Mouse (Mus musculus) forebrain, embryonic 15.5 days (tissue): ENCODE measurements around the gene Zfp382. TPM values are rescaled to one million over a fixed set of nuclear protein-coding genes. Genes with fewer than 3 reads are reported as not detected.

Experiments
- microRNA-seq: library from miRNA; unstranded; fragments of <30 nt; microRNA quantifications from one replicate; pipeline ENCODE4, GENCODE M21; 2016
- polyA plus RNA-seq: library from polyadenylated mRNA; unstranded; fragments of >200 nt; fragmentation: Nextera tagmentation; extraction: Ambion mirVana; gene quantifications from 2 replicates; pipeline ENCODE4 v1.2.1, GENCODE M21; 2015

The Zfp382 gene
- polyA plus RNA-seq, 1 experiment from 2014 or later = 24.9 TPM

Small RNA genes lying within 50 kb of the gene (microRNA-seq; reads per million reads assigned to microRNA genes)
- gene Gm23368 = not detected

Other genes with a start within 250 kb of the Zfp382 start
- gene Zfp27, start 215.4 kb upstream of the Zfp382 start, polyA plus RNA-seq = 17.0 and 17.7 TPM in 2 replicates
- 6.5 and 6.6 TPM in 2 replicates for gene Zfp383, start 213.7 kb upstream of the Zfp382 start, polyA plus RNA-seq
- gene Zfp74, start 167.9 kb upstream of the Zfp382 start, polyA plus RNA-seq = 19.7 and 25.1 TPM in 2 replicates
- gene Zfp568, start 138.0 kb upstream of the Zfp382 start, polyA plus RNA-seq = 5.0 and 5.5 TPM in 2 replicates
- 12.1 and 14.3 TPM in 2 replicates for gene Zfp14, start 70.6 kb upstream of the Zfp382 start, polyA plus RNA-seq
- 14.3 and 14.7 TPM in 2 replicates for gene Zfp82, start 49.0 kb upstream of the Zfp382 start, polyA plus RNA-seq
- gene Gm26920, start 31.5 kb upstream of the Zfp382 start, polyA plus RNA-seq = 2.3 and 2.4 TPM in 2 replicates
- 21.0 and 22.5 TPM in 2 replicates for gene Zfp566, start 31.4 kb upstream of the Zfp382 start, polyA plus RNA-seq
- gene Zfp260, start 27.2 kb upstream of the Zfp382 start, polyA plus RNA-seq = 112 and 122 TPM in 2 replicates
- 16.1 and 18.4 TPM in 2 replicates for gene Zfp146, start 47.8 kb downstream of the Zfp382 start, polyA plus RNA-seq
- gene Cox7a1, start 62.2 kb downstream of the Zfp382 start, polyA plus RNA-seq = 3.3 and 4.2 TPM in 2 replicates
- 62.5 and 67.8 TPM in 2 replicates for gene Capns1, start 76.9 kb downstream of the Zfp382 start, polyA plus RNA-seq
- gene Polr2i, start 110.0 kb downstream of the Zfp382 start, polyA plus RNA-seq = 173 and 193 TPM in 2 replicates
- 352 and 364 TPM in 2 replicates for gene Tbcb, start 110.3 kb downstream of the Zfp382 start, polyA plus RNA-seq
- not detected in 2 replicates for gene Ovol3, start 113.8 kb downstream of the Zfp382 start, polyA plus RNA-seq
- gene Thap8, start 158.2 kb downstream of the Zfp382 start, polyA plus RNA-seq = 0.66 and 1.1 TPM in 2 replicates
- 7.3 and 8.8 TPM in 2 replicates for gene Wdr62, start 158.5 kb downstream of the Zfp382 start, polyA plus RNA-seq
- gene Clip3, start 169.8 kb downstream of the Zfp382 start, polyA plus RNA-seq = 117 and 120 TPM in 2 replicates
- 99.6 and 102 TPM in 2 replicates for gene Alkbh6, start 186.8 kb downstream of the Zfp382 start, polyA plus RNA-seq
- gene Syne4, start 192.9 kb downstream of the Zfp382 start, polyA plus RNA-seq = 7.3 and 9.0 TPM in 2 replicates
- not detected in 2 replicates for gene E130208F15Rik, start 199.8 kb downstream of the Zfp382 start, polyA plus RNA-seq
- gene Sdhaf1, start 202.0 kb downstream of the Zfp382 start, polyA plus RNA-seq = 22.1 and 22.5 TPM in 2 replicates
- 11.2 and 12.3 TPM in 2 replicates for gene Lrfn3, start 240.8 kb downstream of the Zfp382 start, polyA plus RNA-seq